In genomic region chr7:98446873-98447272, GRCm38 (mm10) we compare ENCODE assay signal across 18 mouse cellular contexts. TPM values are rescaled to one million over a fixed set of nuclear protein-coding genes. Genes with fewer than 3 reads are reported as not detected.
DNase-seq lines count a peak whose midpoint lies in the region; ATAC-seq and TF ChIP-seq lines count a peak whose summit lies in the region.
"Had no signal": no experiment of that assay in that cellular context is flagged by ENCODE, and none has a peak within 500 bp of the region (broad histone marks: within the 10 kb centered on the region; RNA-seq: fewer than 3 reads in every experiment).

No protein-coding gene starts in this region.

- no peaks in the 10 kb centered on the region for H3K36me3 ChIP-seq in lung, postnatal 0 days (ENCODE audit: insufficient read depth, low read length)
- H3K36me3 ChIP-seq: embryonic facial prominence, embryonic 10.5 days; embryonic facial prominence, embryonic 12.5 days; forebrain, embryonic 15.5 days had no signal

- H3K9me3 ChIP-seq in lung, postnatal 0 days (ENCODE audit: low read length) = no peaks in the 10 kb centered on the region
- H3K9me3 ChIP-seq: embryonic facial prominence, embryonic 10.5 days; embryonic facial prominence, embryonic 12.5 days; forebrain, embryonic 13.5 days; forebrain, embryonic 15.5 days had no signal

- no peak overlapping the region for H3K4me3 ChIP-seq in lung, postnatal 0 days (ENCODE audit: low read depth, low read length)
- H3K4me3 ChIP-seq: embryonic facial prominence, embryonic 10.5 days; embryonic facial prominence, embryonic 12.5 days; forebrain, embryonic 13.5 days; forebrain, embryonic 15.5 days had no signal

- H3K4me1 ChIP-seq in lung, postnatal 0 days (ENCODE audit: insufficient read depth, low read depth, low read length) = no peaks in the 10 kb centered on the region
- H3K4me1 ChIP-seq: embryonic facial prominence, embryonic 10.5 days; embryonic facial prominence, embryonic 12.5 days; forebrain, embryonic 13.5 days; forebrain, embryonic 15.5 days had no signal

- no peak for TF ChIP-seq CTCF in lung, postnatal 0 days (IDR thresholded peaks at IDR 0.05)

- no peak overlapping the region for H3K27ac ChIP-seq in lung, postnatal 0 days (ENCODE audit: low read length)
- H3K27ac ChIP-seq: embryonic facial prominence, embryonic 10.5 days; embryonic facial prominence, embryonic 12.5 days; forebrain, embryonic 13.5 days; forebrain, embryonic 15.5 days had no signal

- H3K9ac ChIP-seq in lung, postnatal 0 days (replicated peaks; ENCODE audit: low read depth) = no peak overlapping the region
- H3K9ac ChIP-seq: embryonic facial prominence, embryonic 12.5 days; forebrain, embryonic 13.5 days; forebrain, embryonic 15.5 days had no signal

- H3K27me3 ChIP-seq in lung, postnatal 0 days (replicated peaks; ENCODE audit: insufficient read depth, low read length) = no peaks in the 10 kb centered on the region
- H3K27me3 ChIP-seq: embryonic facial prominence, embryonic 12.5 days; forebrain, embryonic 13.5 days; forebrain, embryonic 15.5 days had no signal

- TF ChIP-seq EP300 in lung, postnatal 0 days (IDR thresholded peaks at IDR 0.05) = no peak

- WGBS in lung, postnatal 0 days = 50% methylated on average over 3 of the region's 3 CpGs

- DNase-seq in lung, postnatal 10 days = peak; percentile 21
- DNase-seq in lung, postnatal 25 days (ENCODE audit: low spot score) = no peak
- DNase-seq in lung, postnatal 36 days = peak; percentile 23
- no peak for DNase-seq in lung, postnatal 0 days (ENCODE audit: low spot score)
- DNase-seq in urinary bladder, postnatal 14 days (ENCODE audit: low spot score) = peak; percentile 21
- DNase-seq in urinary bladder, adult 18-20 months (ENCODE audit: low spot score in 2 of 2) = no peak
- DNase-seq in frontal cortex, postnatal 36 days (ENCODE audit: low spot score in 2 of 2) = no peak
- DNase-seq: adrenal gland, adult 8-10 months; cerebellum, adult 11-12 months had no signal

- no peak overlapping the region for H3K4me2 ChIP-seq in lung, postnatal 0 days (replicated peaks; ENCODE audit: low read depth, low read length)
- H3K4me2 ChIP-seq: embryonic facial prominence, embryonic 12.5 days; forebrain, embryonic 13.5 days; forebrain, embryonic 15.5 days had no signal

- no peak for ATAC-seq in lung, postnatal 0 days
- ATAC-seq: activated CD4-positive, CD25-positive, alpha-beta regulatory T cell, adult 4 months; forebrain, embryonic 13.5 days; forebrain, embryonic 15.5 days; Patski had no signal

RNA-seq across cellular contexts. Expression of gene Gucy2d, which starts 6.7 kb away (rescaled TPM):
- polyA plus RNA-seq in lung, postnatal 0 days (2015; fragmentation: Nextera tagmentation; extraction: Ambion mirVana) = not detected in 2 replicates
- polyA plus RNA-seq: activated CD4-positive, CD25-positive, alpha-beta regulatory T cell, adult 4 months; C2C12; cortical plate, adult 2 months; embryonic facial prominence, embryonic 10.5 days; forebrain, embryonic 11.5 days; forebrain, embryonic 13.5 days; forebrain, embryonic 15.5 days; Patski had no signal

RNA-seq across cellular contexts. Expression of gene Lrrc32, which starts 42.2 kb away (rescaled TPM):
- 5.7 and 6.4 TPM in 2 replicates for polyA plus RNA-seq in lung, postnatal 0 days (2015; fragmentation: Nextera tagmentation; extraction: Ambion mirVana)

Comparison
In these comparisons a context has a peak if more than half of its experiments do, and no peak if none do; other contexts are left out.
1. DNase-seq: peak in lung, postnatal 10 days (single experiment), lung, postnatal 36 days (single experiment) and urinary bladder, postnatal 14 days (single experiment); none in lung, postnatal 25 days (single experiment), lung, postnatal 0 days (single experiment), urinary bladder, adult 18-20 months (0 of 2) and frontal cortex, postnatal 36 days (0 of 2).